Mouse (Mus musculus) heart, adult 2 months (tissue): ENCODE data around the gene Tspear. TPM values are rescaled to one million over a fixed set of nuclear protein-coding genes. Genes with fewer than 3 reads are reported as not detected.

Experiments used
- DNase-seq, 2 experiments: peaks; one replicate each; pipeline ENCODE4 v3.0.0; 2021
- H3K27ac ChIP-seq: fragments of 200-600 bp; 2 replicates; pipeline ENCODE4 v1.8.1; 2022
- H3K27me3 ChIP-seq: fragments of 200-500 bp; 2 replicates; pipeline ENCODE4 v1.6.1; 2012; ENCODE audit warnings: mild to moderate bottlenecking, low read length, inconsistent platforms, mixed read lengths; ENCODE audit not compliant: control insufficient read depth, insufficient read depth
- H3K36me3 ChIP-seq: fragments of 200-500 bp; 2 replicates; pipeline ENCODE4 v1.6.1; 2012; ENCODE audit warnings: low read length, inconsistent platforms; ENCODE audit not compliant: control insufficient read depth, insufficient read depth
- H3K4me1 ChIP-seq: fragments of 200-500 bp; 2 replicates; pipeline ENCODE4 v1.6.1; 2011; ENCODE audit warnings: low read length; ENCODE audit not compliant: control insufficient read depth, insufficient read depth
- H3K4me3 ChIP-seq: fragments of 200-600 bp; 2 replicates; pipeline ENCODE4 v1.8.1; 2022
- H3K79me2 ChIP-seq: fragments of 200-500 bp; replicated peaks from 2 replicates; pipeline ENCODE4 v1.6.1; 2012; ENCODE audit warnings: mild to moderate bottlenecking, inconsistent platforms, low read length, moderate library complexity, mixed read lengths; ENCODE audit not compliant: control insufficient read depth, insufficient read depth
- H3K9ac ChIP-seq: fragments of 200-500 bp; 2 replicates; pipeline ENCODE4 v1.6.1; 2012; ENCODE audit warnings: low read depth, mild to moderate bottlenecking, control low read depth, inconsistent platforms, low read length, mixed read lengths
- CTCF ChIP-seq: fragments of 200-600 bp; IDR thresholded peaks from 2 replicates; pipeline ENCODE4 v1.8.1; 2022; ENCODE audit warnings: antibody characterized with exemption, mild to moderate bottlenecking, moderate library complexity
- EP300 ChIP-seq: fragments of 200-500 bp; IDR thresholded peaks from 2 replicates; pipeline ENCODE4 v1.6.1; 2011; ENCODE audit warnings: low read depth, low read length, control low read depth; ENCODE audit not compliant: insufficient read depth
- POLR2A ChIP-seq: fragments of 200-500 bp; IDR thresholded peaks from 2 replicates; pipeline ENCODE4 v1.6.1; 2011; ENCODE audit warnings: mild to moderate bottlenecking, low read depth, low read length, control low read depth; ENCODE audit not compliant: insufficient read depth
- WGBS: fragments of 180-500 bp; shearing (Covaris S2); methylation state at CpG from one replicate; pipeline ENCODE4 v1.1.7; 2018; 5-methylcytosine and 5-hydroxymethylcytosine counted together
- intact Hi-C: fragments of 180-260 bp; cut with DNase I; formaldehyde crosslinking; loops from one replicate; pipeline ENCODE4 v1.15.1; 2025
- microRNA-seq, 2 experiments: library from miRNA; unstranded; fragments of <30 nt; microRNA quantifications; one replicate each; pipeline ENCODE4 v1.2.0; 2021
- polyA plus RNA-seq: library from polyadenylated mRNA; depleted of rRNA; stranded (reverse); fragments of >200 nt; gene quantifications from 2 replicates; pipeline ENCODE4 v1.2.3, GENCODE M21; 2012; rRNA removed
- total RNA-seq, 2 experiments: library from RNA; stranded (reverse); gene quantifications; 2 replicates each; pipeline ENCODE4 v1.2.3; 2021

The Tspear gene
- total and polyA plus RNA-seq, 3 experiments: not detected

GRCm38 (mm10) chr10:77927375-77927774, 241.0 kb downstream of the Tspear start:
- Histone ChIP-seq H3K4me1 (no peaks in the 10 kb centered on the region), H3K27ac (no peak overlapping the region), H3K79me2 (no peaks in the 10 kb centered on the region), H3K27me3 (peaks cover 2% of the 10 kb centered on the region), H3K4me3 (no peak overlapping the region), H3K36me3 (no peaks in the 10 kb centered on the region), H3K9ac (no peak overlapping the region)
- TF ChIP-seq CTCF (no peak), POLR2A (no peak), EP300 (no peak)
- 77% methylated on average over 10 of the region's 10 CpGs for WGBS
- no peak for DNase-seq
- intact Hi-C loops: no loop called here

Small RNA genes within 50 kb of the gene (microRNA-seq; reads per million reads assigned to microRNA genes)
- gene Mir1930: 11.8 to 20.9 reads per million in 2 experiments

Other genes starting within 250 kb of the Tspear start
- gene Fam207a, start 170.8 kb upstream of the Tspear start, total RNA-seq: 10 to 100 TPM in 1 of 2 experiments, 1 to 10 TPM in 1; 8.2 to 10.3 TPM
- 10.4 and 11.1 TPM in 2 replicates for gene Fam207a, start 170.8 kb upstream of the Tspear start, polyA plus RNA-seq
- gene Itgb2, start 156.3 kb upstream of the Tspear start, total RNA-seq: 10 to 100 TPM in 1 of 2 experiments, 1 to 10 TPM in 1; 7.1 to 11.2 TPM
- 6.0 and 11.6 TPM in 2 replicates for gene Itgb2, start 156.3 kb upstream of the Tspear start, polyA plus RNA-seq
- 100 to 1,000 TPM; 131 to 132 TPM for gene Pttg1ip, start 104.8 kb upstream of the Tspear start, total RNA-seq
- 119 and 168 TPM in 2 replicates for gene Pttg1ip, start 104.8 kb upstream of the Tspear start, polyA plus RNA-seq
- 10 to 100 TPM; 66.4 to 67.8 TPM for gene Sumo3, start 80.5 kb upstream of the Tspear start, total RNA-seq
- gene Sumo3, start 80.5 kb upstream of the Tspear start, polyA plus RNA-seq: 122 and 167 TPM in 2 replicates
- 10 to 100 TPM; 15.5 to 15.8 TPM for gene Gm49325, start 80.4 kb upstream of the Tspear start, total RNA-seq
- gene Gm49325, start 80.4 kb upstream of the Tspear start, polyA plus RNA-seq: not detected in 2 replicates
- gene Ube2g2, start 64.3 kb upstream of the Tspear start, total RNA-seq: 10 to 100 TPM; 74.6 to 80.9 TPM
- 53.5 and 69.7 TPM in 2 replicates for gene Ube2g2, start 64.3 kb upstream of the Tspear start, polyA plus RNA-seq
- not detected for gene Gm19402, start 4.2 kb downstream of the Tspear start, total RNA-seq
- gene Gm19402, start 4.2 kb downstream of the Tspear start, polyA plus RNA-seq: not detected in 2 replicates
- gene Gm9508, start 10.7 kb downstream of the Tspear start, total RNA-seq: not detected
- gene Gm9508, start 10.7 kb downstream of the Tspear start, polyA plus RNA-seq: not detected in 2 replicates
- gene Gm10272, start 20.1 kb downstream of the Tspear start, total RNA-seq: not detected
- not detected in 2 replicates for gene Gm10272, start 20.1 kb downstream of the Tspear start, polyA plus RNA-seq
- not detected for gene Gm10024, start 24.9 kb downstream of the Tspear start, total RNA-seq
- not detected in 2 replicates for gene Gm10024, start 24.9 kb downstream of the Tspear start, polyA plus RNA-seq
- gene Gm10142, start 29.2 kb downstream of the Tspear start, total RNA-seq: not detected
- not detected in 2 replicates for gene Gm10142, start 29.2 kb downstream of the Tspear start, polyA plus RNA-seq
- not detected for gene Krtap12-1, start 34.0 kb downstream of the Tspear start, total RNA-seq
- gene Krtap12-1, start 34.0 kb downstream of the Tspear start, polyA plus RNA-seq: not detected in 2 replicates
- gene Gm10100, start 39.9 kb downstream of the Tspear start, total RNA-seq: not detected
- not detected in 2 replicates for gene Gm10100, start 39.9 kb downstream of the Tspear start, polyA plus RNA-seq
- not detected for gene Gm18596, start 56.1 kb downstream of the Tspear start, total RNA-seq
- not detected in 2 replicates for gene Gm18596, start 56.1 kb downstream of the Tspear start, polyA plus RNA-seq
- gene Gm9736, start 64.8 kb downstream of the Tspear start, total RNA-seq: not detected
- not detected in 2 replicates for gene Gm9736, start 64.8 kb downstream of the Tspear start, polyA plus RNA-seq
- gene Gm3233, start 73.1 kb downstream of the Tspear start, total RNA-seq: not detected
- not detected in 2 replicates for gene Gm3233, start 73.1 kb downstream of the Tspear start, polyA plus RNA-seq
- not detected for gene Gm3238, start 84.8 kb downstream of the Tspear start, total RNA-seq
- gene Gm3238, start 84.8 kb downstream of the Tspear start, polyA plus RNA-seq: not detected in 2 replicates
- not detected for gene Gm7138, start 90.4 kb downstream of the Tspear start, total RNA-seq
- gene Gm7138, start 90.4 kb downstream of the Tspear start, polyA plus RNA-seq: not detected in 2 replicates
- not detected for gene Gm3250, start 96.0 kb downstream of the Tspear start, total RNA-seq
- gene Gm3250, start 96.0 kb downstream of the Tspear start, polyA plus RNA-seq: not detected in 2 replicates
- not detected for gene Gm7137, start 101.6 kb downstream of the Tspear start, total RNA-seq
- not detected in 2 replicates for gene Gm7137, start 101.6 kb downstream of the Tspear start, polyA plus RNA-seq
- gene Gm9639, start 108.5 kb downstream of the Tspear start, total RNA-seq: not detected
- gene Gm9639, start 108.5 kb downstream of the Tspear start, polyA plus RNA-seq: not detected in 2 replicates
- not detected for gene Gm19668, start 112.6 kb downstream of the Tspear start, total RNA-seq
- not detected in 2 replicates for gene Gm19668, start 112.6 kb downstream of the Tspear start, polyA plus RNA-seq
- gene Gm9507, start 125.3 kb downstream of the Tspear start, total RNA-seq: not detected
- gene Gm9507, start 125.3 kb downstream of the Tspear start, polyA plus RNA-seq: not detected in 2 replicates
- not detected for gene Gm2696, start 128.1 kb downstream of the Tspear start, total RNA-seq
- gene Gm2696, start 128.1 kb downstream of the Tspear start, polyA plus RNA-seq: not detected in 2 replicates
- not detected for gene Krtap10-4, start 140.5 kb downstream of the Tspear start, total RNA-seq
- gene Krtap10-4, start 140.5 kb downstream of the Tspear start, polyA plus RNA-seq: not detected in 2 replicates
- gene Krtap10-10, start 149.4 kb downstream of the Tspear start, total RNA-seq: not detected
- gene Krtap10-10, start 149.4 kb downstream of the Tspear start, polyA plus RNA-seq: not detected in 2 replicates
- not detected for gene Gm36176, start 160.2 kb downstream of the Tspear start, total RNA-seq
- not detected in 2 replicates for gene Gm36176, start 160.2 kb downstream of the Tspear start, polyA plus RNA-seq
- not detected for gene Gm10318, start 166.3 kb downstream of the Tspear start, total RNA-seq
- not detected in 2 replicates for gene Gm10318, start 166.3 kb downstream of the Tspear start, polyA plus RNA-seq
- not detected for gene Gm3285, start 175.4 kb downstream of the Tspear start, total RNA-seq
- not detected in 2 replicates for gene Gm3285, start 175.4 kb downstream of the Tspear start, polyA plus RNA-seq
- under 1 TPM; 0.57 to 0.86 TPM for gene Lrrc3, start 216.0 kb downstream of the Tspear start, total RNA-seq
- gene Lrrc3, start 216.0 kb downstream of the Tspear start, polyA plus RNA-seq: 0.62 and 0.85 TPM in 2 replicates